Mouse (Mus musculus) liver, embryonic 16.5 days (tissue): ENCODE measurements around the gene Ybx2. TPM values are rescaled to one million over a fixed set of nuclear protein-coding genes. Genes with fewer than 3 reads are reported as not detected.

ENCODE experiments used
- ATAC-seq: fragments of 200-750 bp; cut with Nextera tagmentation; 2 replicates; pipeline ENCODE4 v1.8.0; 2017; ENCODE audit warnings: low read depth, mild to moderate bottlenecking, moderate number of reproducible peaks, moderate library complexity
- H3K27ac ChIP-seq: fragments of 300-500 bp; sonication (generic); 2 replicates; pipeline ENCODE4 v1.5.1; 2014; ENCODE audit warnings: mild to moderate bottlenecking, low read length
- H3K27me3 ChIP-seq: fragments of 300-500 bp; sonication (generic); 2 replicates; pipeline ENCODE4 v1.6.1; 2014; ENCODE audit warnings: low read depth, low read length, mixed read lengths; ENCODE audit not compliant: control insufficient read depth, insufficient read depth
- H3K36me3 ChIP-seq: fragments of 300-500 bp; sonication (generic); 2 replicates; pipeline ENCODE4 v1.6.1; 2014; ENCODE audit warnings: mild to moderate bottlenecking; ENCODE audit not compliant: control insufficient read depth, insufficient read depth
- H3K4me1 ChIP-seq: fragments of 300-500 bp; sonication (generic); 2 replicates; pipeline ENCODE4 v1.6.1; 2014; ENCODE audit warnings: low read depth, low read length, mixed read lengths; ENCODE audit not compliant: control insufficient read depth
- H3K4me2 ChIP-seq: fragments of 300-500 bp; sonication (generic); 2 replicates; pipeline ENCODE4 v1.6.1; 2014; ENCODE audit warnings: low read depth, low read length, mixed read lengths
- H3K4me3 ChIP-seq: fragments of 300-500 bp; sonication (generic); 2 replicates; pipeline ENCODE4 v1.5.1; 2014; ENCODE audit warnings: low read depth, mild to moderate bottlenecking, low read length
- H3K9ac ChIP-seq: fragments of 300-500 bp; sonication (generic); 2 replicates; pipeline ENCODE4 v1.6.1; 2014; ENCODE audit warnings: low read depth, low read length
- H3K9me3 ChIP-seq: fragments of 300-500 bp; sonication (generic); replicated peaks from 2 replicates; pipeline ENCODE4 v1.6.1; 2016; ENCODE audit warnings: low read length; ENCODE audit not compliant: control insufficient read depth
- WGBS: fragments of 180-500 bp; shearing (Covaris S2); extraction: QIAGEN DNeasy Blood & Tissue Kit; methylation state at CpG from one replicate; pipeline ENCODE4 v1.1.7; 2014; ENCODE audit not compliant: insufficient replicate concordance; 5-methylcytosine and 5-hydroxymethylcytosine counted together
- polyA plus RNA-seq: library from polyadenylated mRNA; unstranded; fragments of >200 nt; fragmentation: Nextera tagmentation; extraction: Ambion mirVana; gene quantifications from 2 replicates; pipeline ENCODE4 v1.2.1, GENCODE M21; 2015

Gene Ybx2
- polyA plus RNA-seq, 1 experiment from 2014 or later = 0.18 TPM

DNA sequence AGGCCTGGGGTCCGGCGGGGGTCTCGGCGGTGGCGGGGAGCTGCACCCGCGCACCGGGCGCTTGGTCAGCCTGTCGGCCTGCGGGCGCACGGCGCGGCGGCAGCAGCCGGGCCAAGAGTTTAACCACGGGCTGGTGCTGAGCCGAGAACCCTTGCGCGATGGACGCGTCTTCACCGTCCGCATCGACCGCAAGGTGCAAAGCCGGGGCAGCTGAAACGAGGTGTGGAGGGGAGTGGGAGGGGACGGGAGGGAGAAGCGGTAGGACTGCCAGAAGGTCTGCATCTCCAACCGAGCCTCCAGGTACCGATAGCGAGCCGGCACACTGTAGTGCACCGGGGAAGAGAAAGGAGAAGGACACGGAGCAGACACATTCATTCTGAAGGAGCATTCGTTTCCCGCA lies 33.6 kb upstream of the Ybx2 start:
- under 1% methylated on average over 39 of the region's 39 CpGs for WGBS
- Histone ChIP-seq H3K27ac (peak overlapping the region; percentile 98), H3K4me1 (peaks cover 25% of the 10 kb centered on the region), H3K36me3 (peaks cover 26% of the 10 kb centered on the region), H3K9ac (peak overlapping the region; percentile 91), H3K27me3 (0 out of 2 replicates have a peak, but pooled peaks cover 3% of the 10 kb centered on the region), H3K4me2 (peak overlapping the region; percentile 98), H3K9me3 (no peaks in the 10 kb centered on the region), H3K4me3 (peak overlapping the region; percentile 88)
- peak; percentile 3 for ATAC-seq

DNA sequence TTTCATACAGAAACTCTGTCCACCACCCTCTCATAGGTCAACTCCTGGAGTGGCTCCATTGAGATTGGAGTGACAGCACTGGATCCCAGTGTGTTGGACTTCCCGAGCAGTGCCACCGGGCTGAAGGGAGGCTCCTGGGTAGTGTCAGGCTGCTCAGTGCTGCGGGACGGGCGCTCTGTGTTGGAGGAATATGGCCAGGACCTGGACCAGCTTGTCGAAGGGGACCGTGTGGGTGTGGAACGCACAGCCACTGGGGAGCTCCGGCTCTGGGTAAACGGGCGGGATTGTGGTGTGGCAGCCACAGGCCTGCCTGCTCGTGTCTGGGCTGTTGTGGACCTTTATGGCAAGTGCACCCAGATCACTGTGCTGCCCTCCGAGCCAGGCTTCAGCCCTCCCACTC lies 32.6 kb upstream of the Ybx2 start:
- WGBS = 77% methylated on average over 13 of the region's 13 CpGs
- peak overlapping the region; percentile 1; the same call in 1 of the 2 replicates for H3K27ac ChIP-seq

DNA sequence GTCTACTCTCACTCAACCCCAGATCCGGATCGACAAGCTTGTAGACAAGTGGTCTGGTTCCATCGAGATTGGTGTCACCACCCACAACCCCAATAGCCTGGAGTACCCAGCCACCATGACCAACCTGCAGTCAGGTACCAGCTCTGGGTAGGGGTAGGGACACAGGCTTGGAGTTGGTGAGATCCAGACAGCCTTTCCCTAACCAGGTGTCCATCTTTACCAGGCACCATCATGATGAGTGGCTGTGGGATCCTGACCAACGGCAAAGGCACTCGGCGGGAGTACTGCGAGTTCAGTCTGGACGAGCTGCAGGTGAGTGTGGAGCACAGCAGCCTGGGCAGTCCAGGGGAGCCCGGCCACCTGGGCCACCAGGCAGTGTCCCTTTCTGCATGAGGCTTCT lies 31.3 kb upstream of the Ybx2 start:
- Histone ChIP-seq H3K36me3 (peaks cover 49% of the 10 kb centered on the region), H3K9me3 (no peaks in the 10 kb centered on the region), H3K9ac (no peak overlapping the region), H3K4me3 (no peak overlapping the region), H3K27ac (no peak overlapping the region), H3K27me3 (0 out of 2 replicates have a peak, but pooled peaks cover 2% of the 10 kb centered on the region), H3K4me1 (peaks cover 25% of the 10 kb centered on the region), H3K4me2 (no peak overlapping the region)
- WGBS = 88% methylated on average over 9 of the region's 9 CpGs
- ATAC-seq = no peak

More for the DNA sequence above, 32.6 kb upstream of the Ybx2 start:
- Histone ChIP-seq H3K9ac (no peak overlapping the region), H3K27me3 (0 out of 2 replicates have a peak, but pooled peaks cover 3% of the 10 kb centered on the region), H3K4me1 (peaks cover 25% of the 10 kb centered on the region), H3K36me3 (peaks cover 35% of the 10 kb centered on the region), H3K9me3 (no peaks in the 10 kb centered on the region), H3K4me3 (peak overlapping the region; percentile 88), H3K4me2 (peak overlapping the region; percentile 98; the same call in 1 of the 2 replicates)
- no peak for ATAC-seq

DNA sequence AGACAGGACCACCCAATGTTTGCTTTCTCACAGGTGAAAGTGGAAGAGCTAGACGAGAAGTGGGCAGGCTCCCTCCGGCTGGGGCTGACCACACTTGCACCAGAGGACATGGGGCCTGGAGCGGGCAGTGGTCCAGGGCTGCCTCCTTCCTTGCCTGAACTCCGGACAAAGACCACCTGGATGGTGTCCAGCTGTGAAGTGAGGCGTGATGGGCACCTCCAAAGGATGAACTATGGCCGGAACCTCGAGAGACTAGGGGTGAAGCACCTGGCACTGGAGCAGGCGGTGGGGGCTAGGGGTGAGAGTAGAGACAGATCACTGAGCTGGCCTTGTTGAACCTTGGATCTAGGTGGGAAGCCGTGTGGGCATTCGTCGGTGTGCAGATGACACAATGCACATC lies 27.0 kb upstream of the Ybx2 start:
- no peak overlapping the region for H3K4me2 ChIP-seq
- no peak overlapping the region for H3K4me3 ChIP-seq
- peaks cover 73% of the 10 kb centered on the region for H3K36me3 ChIP-seq
- WGBS = 85% methylated on average over 11 of the region's 11 CpGs
- no peak overlapping the region for H3K27ac ChIP-seq
- H3K27me3 ChIP-seq = no peaks in the 10 kb centered on the region
- H3K9me3 ChIP-seq = no peaks in the 10 kb centered on the region
- no peak for ATAC-seq
- H3K4me1 ChIP-seq = peaks cover 6% of the 10 kb centered on the region
- no peak overlapping the region for H3K9ac ChIP-seq

DNA sequence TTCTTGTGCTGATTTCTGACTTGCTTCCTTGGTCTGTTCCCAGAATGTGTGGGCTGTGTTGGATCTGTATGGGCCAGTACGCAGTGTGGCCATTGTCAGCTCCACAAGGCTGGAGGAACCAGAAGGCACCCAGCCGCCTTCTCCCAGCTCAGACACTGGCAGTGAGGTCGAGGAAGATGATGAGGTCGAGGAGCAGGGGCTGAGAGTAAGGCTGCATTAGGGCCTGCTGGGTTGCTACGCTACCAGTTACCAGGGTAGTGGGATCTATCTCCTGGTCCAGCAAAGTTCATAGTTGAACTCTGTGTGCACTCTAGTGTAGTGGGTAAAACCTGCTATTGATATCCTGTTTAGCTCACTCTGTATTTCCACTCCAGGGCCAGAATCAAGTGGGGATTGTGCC lies 26.4 kb upstream of the Ybx2 start:
- peaks cover 6% of the 10 kb centered on the region for H3K4me1 ChIP-seq
- no peak overlapping the region for H3K27ac ChIP-seq
- H3K27me3 ChIP-seq = no peaks in the 10 kb centered on the region
- H3K9me3 ChIP-seq = no peaks in the 10 kb centered on the region
- H3K36me3 ChIP-seq = peaks cover 69% of the 10 kb centered on the region
- no peak for ATAC-seq
- no peak overlapping the region for H3K4me3 ChIP-seq
- 81% methylated on average over 5 of the region's 5 CpGs for WGBS
- no peak overlapping the region for H3K9ac ChIP-seq
- H3K4me2 ChIP-seq = no peak overlapping the region

DNA sequence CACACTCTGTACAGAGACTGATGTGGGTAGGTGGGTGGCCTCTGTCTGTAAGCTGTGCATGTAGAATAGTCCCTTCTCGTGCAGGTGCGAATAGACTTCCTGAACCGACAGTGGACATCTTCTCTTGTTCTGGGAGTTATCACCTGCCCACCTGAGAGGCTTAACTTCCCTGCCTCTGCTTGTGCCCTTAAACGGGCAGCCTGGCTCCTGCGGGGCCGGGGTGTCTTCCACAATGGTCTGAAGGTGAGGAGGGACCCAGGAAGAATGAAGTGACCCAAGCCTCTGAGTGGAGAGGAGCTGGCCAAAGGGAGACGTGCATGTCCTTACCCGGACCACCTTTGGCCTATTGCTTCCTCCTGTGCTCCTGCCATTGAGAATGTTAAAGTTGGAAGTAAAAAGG lies 25.4 kb upstream of the Ybx2 start:
- Histone ChIP-seq H3K36me3 (peaks cover 66% of the 10 kb centered on the region), H3K27ac (no peak overlapping the region), H3K4me2 (no peak overlapping the region), H3K9ac (no peak overlapping the region), H3K4me3 (no peak overlapping the region), H3K4me1 (peaks cover 9% of the 10 kb centered on the region), H3K27me3 (no peaks in the 10 kb centered on the region), H3K9me3 (no peaks in the 10 kb centered on the region)
- 84% methylated on average over 8 of the region's 8 CpGs for WGBS
- no peak for ATAC-seq

DNA sequence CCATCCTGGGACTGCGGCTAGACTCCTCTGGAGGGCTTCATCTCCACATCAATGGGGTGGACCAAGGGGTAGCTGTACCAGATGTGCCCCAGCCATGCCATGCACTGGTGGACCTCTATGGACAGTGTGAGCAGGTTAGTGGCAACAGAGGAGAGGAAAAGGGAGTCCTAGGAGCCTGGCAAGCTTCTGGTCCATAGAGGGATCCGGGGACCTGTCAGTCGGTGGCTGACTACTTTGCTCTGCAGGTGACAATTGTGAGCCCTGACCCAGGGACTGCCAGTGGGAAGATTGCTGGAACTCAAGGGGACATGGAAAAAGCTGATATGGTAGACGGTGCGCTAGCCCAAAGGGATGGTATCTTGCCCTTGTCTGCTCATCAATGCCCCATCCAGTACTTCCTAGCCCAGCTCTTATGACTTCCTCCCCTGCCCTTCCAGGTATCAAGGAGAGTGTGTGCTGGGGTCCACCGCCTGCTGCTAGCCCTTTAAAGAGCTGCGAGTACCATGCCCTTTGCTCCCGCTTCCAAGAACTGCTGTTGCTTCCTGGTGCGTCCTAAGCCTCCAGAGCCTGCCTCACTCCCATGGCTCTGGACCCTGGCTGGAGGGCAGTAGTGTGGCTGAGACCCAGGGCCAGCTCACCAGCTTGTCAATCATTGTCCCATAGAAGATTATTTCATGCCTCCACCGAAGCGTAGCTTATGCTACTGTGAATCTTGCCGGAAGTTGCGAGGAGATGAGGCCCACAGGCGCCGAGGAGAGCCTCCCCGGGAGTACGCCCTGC lies 24.6 kb upstream of the Ybx2 start:
- Histone ChIP-seq H3K4me1 (peaks cover 17% of the 10 kb centered on the region), H3K4me3 (no peak overlapping the region), H3K27ac (no peak overlapping the region), H3K36me3 (peaks cover 66% of the 10 kb centered on the region), H3K4me2 (no peak overlapping the region), H3K9ac (no peak overlapping the region), H3K9me3 (no peaks in the 10 kb centered on the region), H3K27me3 (no peaks in the 10 kb centered on the region)
- 82% methylated on average over 17 of the region's 17 CpGs for WGBS
- no peak for ATAC-seq

DNA sequence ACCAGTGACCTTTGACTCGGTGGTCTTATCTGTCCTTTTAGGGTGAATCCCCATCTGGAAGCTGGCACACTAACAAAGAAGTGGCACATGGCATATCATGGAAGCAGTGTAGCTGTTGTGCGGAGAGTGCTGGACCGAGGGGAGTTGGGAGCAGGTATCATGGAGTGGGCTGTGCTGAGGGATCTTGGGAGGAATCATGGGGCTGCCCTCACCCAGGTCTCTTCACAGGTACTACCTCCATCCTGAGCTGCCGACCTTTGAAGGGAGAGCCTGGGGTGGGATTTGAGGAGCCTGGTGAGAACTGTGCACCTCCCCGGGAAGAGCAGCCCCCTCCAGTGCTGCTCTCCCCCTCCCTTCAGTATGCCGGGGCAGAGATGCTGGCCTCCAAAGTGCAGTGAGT lies 23.9 kb upstream of the Ybx2 start:
- Histone ChIP-seq H3K27ac (no peak overlapping the region), H3K27me3 (no peaks in the 10 kb centered on the region), H3K9me3 (no peaks in the 10 kb centered on the region), H3K36me3 (peaks cover 65% of the 10 kb centered on the region), H3K4me2 (no peak overlapping the region), H3K9ac (no peak overlapping the region), H3K4me1 (peaks cover 24% of the 10 kb centered on the region), H3K4me3 (no peak overlapping the region)
- WGBS = 81% methylated on average over 6 of the region's 6 CpGs
- ATAC-seq = no peak

DNA sequence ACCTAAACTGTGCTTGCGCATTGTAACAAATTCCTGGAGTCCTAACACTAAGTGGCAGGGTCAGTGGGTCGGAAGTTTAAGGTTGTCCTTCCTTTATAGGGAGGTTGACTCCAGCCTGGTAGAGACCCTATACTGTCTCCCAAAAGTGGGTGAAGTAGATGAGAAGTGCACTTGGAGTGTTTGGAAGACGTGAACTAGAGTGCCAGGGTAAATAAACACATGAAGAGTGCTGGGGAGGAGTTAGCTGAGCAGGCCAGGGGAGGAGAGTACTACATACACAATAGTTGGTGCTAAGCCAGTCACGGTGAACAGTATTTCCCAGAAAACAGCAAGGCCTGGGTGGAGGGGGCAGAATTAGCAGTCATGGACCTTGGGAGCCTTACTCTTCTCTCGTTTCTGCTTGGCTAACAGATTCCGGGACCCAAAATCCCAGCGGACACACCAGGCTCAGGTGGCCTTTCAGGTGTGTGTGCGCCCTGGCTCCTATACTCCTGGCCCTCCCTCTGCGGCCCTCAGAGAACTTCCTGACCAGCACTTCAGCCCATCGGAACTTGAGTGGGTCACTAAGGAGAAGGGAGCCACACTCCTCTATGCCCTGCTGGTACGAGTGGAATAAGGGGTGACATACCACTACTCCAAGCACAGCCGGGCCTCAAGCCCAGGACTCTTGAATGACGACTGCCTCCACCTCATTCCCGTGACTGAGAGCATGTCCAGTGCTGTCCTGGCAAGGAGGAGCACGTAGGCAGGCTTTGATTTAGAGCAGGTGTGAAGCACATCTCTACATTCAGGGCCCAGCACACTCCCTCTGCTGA lies 22.7 kb upstream of the Ybx2 start:
- Histone ChIP-seq H3K4me1 (peaks cover 36% of the 10 kb centered on the region), H3K9me3 (no peaks in the 10 kb centered on the region), H3K9ac (peak overlapping the region; percentile 94), H3K27me3 (no peaks in the 10 kb centered on the region), H3K27ac (peak overlapping the region; percentile 71), H3K4me3 (peak overlapping the region; percentile 93), H3K36me3 (peaks cover 65% of the 10 kb centered on the region), H3K4me2 (peak overlapping the region; percentile 96)
- ATAC-seq = no peak
- WGBS = 74% methylated on average over 15 of the region's 15 CpGs
